Mouse (Mus musculus): ENCODE measurements around the gene Nlrp2.

Nlrp2 gene

GRCm38 (mm10) chr7:5350935-5351334 is at the start of gene Nlrp2:
Gene Nlrp2 (minus strand): TSS chr7:5351035.
- DNase-seq = no peak

DNA sequence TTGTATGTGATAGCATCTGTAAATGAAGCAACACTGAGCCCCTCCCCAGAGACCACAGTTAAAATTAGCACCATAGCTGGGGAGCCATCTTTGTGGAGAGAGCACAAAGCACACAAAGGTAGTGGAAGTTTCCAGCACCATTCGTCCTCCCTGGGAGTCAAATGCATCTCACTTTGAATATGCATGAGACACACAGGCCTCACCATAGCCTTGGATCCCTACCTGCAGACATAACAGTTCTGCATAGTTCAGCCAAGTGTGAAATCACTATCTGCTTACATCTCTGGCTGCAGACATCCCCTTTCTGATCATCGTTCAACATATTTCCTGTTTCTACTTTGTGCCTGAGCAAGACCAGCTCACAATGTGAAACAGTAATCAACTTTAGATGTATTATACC is 15.9 kb upstream of the Nlrp2 start:
- DNase-seq = no peak

GRCm38 (mm10) chr7:5363599-5363998 is 12.8 kb upstream of the Nlrp2 start:
- no peak for DNase-seq

DNA sequence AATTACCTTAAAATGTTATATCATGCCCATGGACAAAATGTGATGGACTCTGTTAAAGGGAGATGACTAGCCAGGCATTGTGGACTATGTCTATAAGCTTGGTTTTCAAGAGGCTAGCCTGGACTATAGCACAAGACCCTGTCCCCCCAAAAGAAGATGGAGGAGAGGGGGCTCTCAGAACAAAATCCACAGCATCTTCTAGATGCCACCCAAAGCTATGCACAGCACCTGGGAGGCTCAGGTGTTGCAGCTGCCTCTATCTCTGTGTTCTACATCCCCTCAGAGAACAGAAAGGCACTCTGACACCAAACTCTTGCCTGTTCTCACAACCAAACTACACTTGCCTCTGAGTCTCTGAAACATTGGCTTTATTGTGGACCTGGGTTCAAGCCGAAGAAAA is 598 bp downstream of the Nlrp2 start, which contains the start of gene Gm5065:
TSS of gene Gm5065 (plus strand) at position 301 of the 400 bp plus-strand sequence.
- no peak for DNase-seq

GRCm38 (mm10) chr7:5327511-5327910 is 23.3 kb downstream of the Nlrp2 start:
- no peak for DNase-seq

- no peak for DNase-seq
Observed at GRCm38 (mm10) chr7:5288281-5288680, 62.6 kb downstream of the Nlrp2 start.

- no peak for DNase-seq
Observed at GRCm38 (mm10) chr7:5263051-5263450, 87.8 kb downstream of the Nlrp2 start.
